Mouse (Mus musculus) left cerebral cortex, postnatal 25 days (tissue): ENCODE results near the gene Dqx1. TPM values are rescaled to one million over a fixed set of nuclear protein-coding genes. Genes with fewer than 3 reads are reported as not detected.

Experiments used
- DNase-seq, 2 experiments: peaks; one replicate each; pipeline ENCODE4 v3.0.0; 2022; ENCODE audit warnings: low spot score in 2 of 2, mixed read lengths in 1 of 2
- intact Hi-C: fragments of 180-260 bp; cut with DNase I; formaldehyde crosslinking; loops from one replicate; pipeline ENCODE4 v1.15.1; 2025
- total RNA-seq, 2 experiments: library from RNA; stranded (reverse); gene quantifications; 2 replicates each; pipeline ENCODE4 v1.2.3; 2021

Gene Dqx1
- total RNA-seq, 2 experiments from 2014 or later, result 0.25 to 0.99 TPM

DNA sequence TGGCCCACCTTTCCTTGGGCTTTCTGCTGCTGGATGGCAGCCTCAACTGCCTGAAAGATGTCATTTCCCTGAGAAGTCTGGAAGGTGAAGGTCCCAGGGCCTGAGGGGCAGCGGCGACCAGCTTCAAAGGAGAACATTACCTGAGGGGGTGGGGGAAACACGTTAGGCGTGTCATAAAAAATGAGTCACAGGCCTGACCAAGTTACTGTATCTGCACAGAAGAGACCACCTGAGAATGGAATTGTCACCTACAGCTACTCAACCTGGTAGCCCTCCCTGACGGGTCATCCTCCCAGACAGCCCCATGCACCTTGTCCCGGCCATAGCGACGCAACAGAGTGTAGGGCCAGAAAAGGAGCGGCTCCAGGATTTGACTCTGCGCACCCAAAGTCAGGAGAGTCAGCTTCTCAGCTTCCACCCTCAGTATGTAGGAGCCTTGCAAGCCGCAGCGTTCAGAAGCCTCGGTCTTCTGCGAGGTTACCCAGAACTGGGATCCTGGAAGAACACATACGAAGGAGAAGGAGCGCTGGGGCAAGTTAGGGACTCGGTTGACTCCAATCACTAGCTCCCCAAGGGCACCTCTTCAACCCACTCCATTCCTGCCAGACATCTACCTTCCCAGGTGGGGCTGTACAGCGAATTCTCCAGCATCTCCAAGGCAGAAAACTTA lies 25.6 kb upstream of the Dqx1 start:
- no peak for DNase-seq
- intact Hi-C loops, result no loop called here

DNA sequence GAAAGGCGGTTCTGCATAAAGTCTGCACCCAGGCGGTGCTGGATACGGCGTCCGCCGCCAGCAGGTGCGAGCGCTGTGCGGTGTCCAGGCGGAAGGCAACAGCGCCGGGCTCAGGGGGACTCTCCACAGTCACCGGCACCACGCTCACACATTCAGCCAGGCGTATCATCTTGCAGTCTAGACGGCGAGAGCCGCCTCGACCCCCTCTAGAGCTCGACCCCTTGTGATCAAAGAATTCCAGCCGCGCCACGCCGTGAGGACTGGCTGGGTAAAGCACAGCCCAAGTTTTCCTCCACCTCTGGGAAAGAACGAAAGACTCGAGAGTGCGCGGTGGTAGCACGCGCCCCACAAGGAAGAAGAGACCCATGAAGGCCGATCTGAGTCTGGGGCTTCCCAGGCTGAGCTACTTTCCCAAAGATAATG lies 24.9 kb upstream of the Dqx1 start:
- intact Hi-C loops, result no loop called here
- DNase-seq, result peak in 1 of 2 experiments; percentile 36

- intact Hi-C loops, result no loop called here
- no peak for DNase-seq
Observed at GRCm38 (mm10) chr6:83033249-83034185, 24.1 kb upstream of the Dqx1 start, which contains the start of the genes Dok1 and Loxl3. Gene Dok1 (minus strand): TSS chr6:83033471. Gene Loxl3 (plus strand): TSS chr6:83034173.

DNA sequence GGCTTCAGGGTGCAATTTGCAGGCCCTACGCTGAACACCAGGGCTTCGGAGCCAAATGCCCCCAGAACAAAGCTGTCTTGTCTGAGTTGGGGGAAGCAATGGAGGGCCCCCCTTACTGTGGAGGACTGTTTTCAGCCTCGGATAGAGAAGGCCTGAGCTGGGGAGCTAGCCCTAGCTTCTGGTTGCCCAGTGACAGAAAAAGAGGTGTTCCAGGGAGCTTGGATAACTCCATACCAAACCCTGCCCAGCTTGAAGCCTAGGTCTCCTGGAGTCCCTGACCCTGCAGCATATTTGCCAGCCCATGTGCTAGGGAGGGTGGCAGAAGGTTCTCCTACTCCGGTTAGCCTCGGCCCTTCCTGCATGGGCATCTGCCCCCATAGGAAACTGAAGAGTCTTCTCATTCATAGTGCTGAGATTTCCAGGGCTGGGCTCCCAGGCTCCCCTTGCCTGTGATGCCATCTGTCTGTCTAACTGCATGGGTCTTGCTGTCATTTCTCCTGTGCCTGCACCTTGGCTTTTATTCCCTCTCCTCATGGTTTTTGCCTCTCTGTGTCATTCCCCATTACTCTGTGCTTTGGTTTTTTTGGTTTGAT lies 23.1 kb upstream of the Dqx1 start:
- intact Hi-C loops, result no loop called here

GRCm38 (mm10) chr6:83037188-83037587 lies 20.5 kb upstream of the Dqx1 start:
- DNase-seq, result no peak
- intact Hi-C loops, result no loop called here

More for the DNA sequence above, 23.1 kb upstream of the Dqx1 start:
- DNase-seq, result no peak

GRCm38 (mm10) chr6:83038496-83039012 lies 19.1 kb upstream of the Dqx1 start:
- intact Hi-C loops, result no loop called here
- peak; percentile 83 to 86 for DNase-seq

DNA sequence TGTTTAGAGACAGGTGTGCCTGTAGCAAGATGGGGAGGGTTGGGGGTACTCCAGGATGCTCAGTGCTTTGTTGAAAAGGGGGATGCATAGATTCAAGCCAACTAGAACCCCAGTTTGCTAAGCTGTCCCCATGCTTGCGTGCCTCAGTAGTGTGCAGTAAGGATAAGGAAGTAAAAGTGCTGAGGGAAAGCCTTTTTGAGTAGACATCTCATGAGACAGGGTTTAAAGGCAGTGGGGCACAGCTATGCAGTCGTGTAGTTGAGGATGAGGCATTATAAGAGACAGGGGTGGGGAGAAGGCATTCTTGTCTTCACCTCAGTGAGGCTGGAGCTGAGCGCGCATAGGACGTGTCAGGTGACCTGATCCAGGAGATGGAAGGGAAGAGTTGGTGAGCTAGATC lies 17.0 kb upstream of the Dqx1 start:
- intact Hi-C loops, result no loop called here
- DNase-seq, result no peak

- intact Hi-C loops, result no loop called here
- no peak for DNase-seq
Observed at GRCm38 (mm10) chr6:83043561-83043960, 14.1 kb upstream of the Dqx1 start.

- DNase-seq, result no peak
- intact Hi-C loops, result no loop called here
Observed at GRCm38 (mm10) chr6:83043993-83044392, 13.7 kb upstream of the Dqx1 start.

DNA sequence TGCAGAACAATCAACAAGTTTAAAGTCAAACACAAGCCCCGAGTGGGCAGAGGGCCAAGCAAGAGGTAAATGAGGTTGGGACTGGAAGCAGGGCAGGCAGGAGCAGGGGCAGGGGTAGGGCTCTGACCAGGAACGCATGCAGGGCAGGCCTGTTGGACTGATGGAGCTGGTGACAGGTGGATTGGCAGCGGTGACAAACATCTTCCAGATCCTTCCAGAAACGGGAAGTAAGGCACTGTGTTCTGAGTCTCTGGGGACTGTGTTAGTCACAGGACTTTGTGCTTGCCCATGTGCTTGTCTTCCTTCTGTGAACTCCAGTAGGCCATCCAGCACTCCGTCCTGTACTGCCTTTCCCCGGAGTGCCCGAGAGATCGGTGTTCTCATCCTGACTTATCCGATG lies 12.9 kb upstream of the Dqx1 start:
- no peak for DNase-seq
- intact Hi-C loops, result no loop called here

GRCm38 (mm10) chr6:83049367-83049766 lies 8.3 kb upstream of the Dqx1 start:
- no peak for DNase-seq

GRCm38 (mm10) chr6:83053136-83053960 lies 4.3 kb upstream of the Dqx1 start:
- intact Hi-C loops, result no loop called here
- peak; percentile 40 to 49 for DNase-seq

More at GRCm38 (mm10) chr6:83049367-83049766, 8.3 kb upstream of the Dqx1 start:
- intact Hi-C loops, result no loop called here

DNA sequence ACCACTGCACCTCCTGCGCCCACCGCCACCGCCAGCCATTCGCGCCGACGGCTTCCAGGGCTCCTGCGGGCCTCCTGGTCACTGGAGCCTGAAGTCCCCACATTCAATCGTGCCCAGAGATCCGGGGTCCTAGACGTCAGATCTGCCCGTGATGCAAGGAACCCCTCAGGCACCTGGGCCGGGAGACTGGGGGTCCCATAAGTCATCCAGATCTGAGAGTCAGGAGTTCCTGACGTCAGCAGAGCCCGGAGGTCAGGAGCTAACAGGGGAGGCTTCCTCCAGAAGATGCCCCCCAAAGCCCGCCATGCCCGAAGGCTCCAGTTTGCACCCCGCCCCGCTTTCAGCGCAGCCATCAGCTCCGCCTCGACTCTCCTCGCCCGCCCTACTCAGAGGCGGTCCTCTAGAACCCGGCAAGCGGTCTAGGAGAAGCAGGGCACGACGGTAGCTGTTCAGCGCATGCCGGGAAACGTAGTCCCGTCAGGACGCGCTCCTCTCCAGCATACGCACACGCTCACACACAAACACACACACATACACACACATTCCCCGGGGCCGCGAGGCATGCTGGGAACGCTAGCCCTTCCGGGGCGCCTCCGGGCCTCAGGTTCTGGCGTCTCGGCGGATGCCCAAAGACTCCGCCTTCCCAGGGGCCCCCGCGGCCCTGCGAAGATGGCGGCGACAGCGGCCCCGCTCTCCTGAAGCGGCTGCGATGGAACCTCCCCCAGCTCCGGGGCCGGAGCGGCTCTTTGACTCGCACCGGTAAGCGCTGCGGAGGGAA lies 3.4 kb upstream of the Dqx1 start, which contains the start of gene Aup1:
Gene Aup1 (plus strand): TSS at position 448 of the 778 bp plus-strand sequence.
- peak; percentile 99 for DNase-seq
- intact Hi-C loops, result loop anchor here (1.0 kb wide), 3 partner anchors 24 to 57 kb away; no protein-coding TSS in a partner anchor

DNA sequence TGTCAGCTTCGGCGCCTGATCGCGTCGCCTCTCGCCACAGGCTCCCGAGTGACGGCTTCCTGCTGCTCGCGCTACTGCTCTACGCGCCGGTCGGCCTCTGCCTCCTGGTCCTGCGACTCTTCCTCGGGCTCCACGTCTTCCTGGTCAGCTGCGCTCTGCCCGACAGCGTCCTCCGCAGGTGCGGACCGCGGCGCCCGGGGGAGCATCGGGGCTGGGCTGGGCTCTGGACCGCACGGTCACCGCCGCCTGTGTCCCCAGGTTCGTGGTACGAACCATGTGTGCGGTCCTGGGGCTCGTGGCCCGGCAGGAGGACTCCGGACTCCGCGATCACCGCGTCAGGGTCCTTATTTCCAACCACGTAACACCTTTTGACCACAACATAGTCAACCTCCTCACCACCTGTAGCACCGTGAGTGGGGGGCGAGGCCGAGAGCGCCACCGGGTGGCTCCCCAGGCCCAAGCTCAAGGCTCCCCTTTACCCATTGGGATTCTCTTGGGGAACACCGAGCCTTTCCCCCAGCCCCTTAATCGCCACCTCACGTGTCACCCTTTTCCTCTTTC lies 2.7 kb upstream of the Dqx1 start, which contains the start of gene Htra2:
Gene Htra2 (minus strand): TSS at position 403 of the 561 bp plus-strand sequence.
- intact Hi-C loops, result loop anchor here (1.0 kb wide), 3 partner anchors 23 to 58 kb away; no protein-coding TSS in a partner anchor
- no peak for DNase-seq

- intact Hi-C loops, result no loop called here
- DNase-seq, result no peak
Observed at GRCm38 (mm10) chr6:83058725-83059124, 1.1 kb downstream of the Dqx1 start.

DNA sequence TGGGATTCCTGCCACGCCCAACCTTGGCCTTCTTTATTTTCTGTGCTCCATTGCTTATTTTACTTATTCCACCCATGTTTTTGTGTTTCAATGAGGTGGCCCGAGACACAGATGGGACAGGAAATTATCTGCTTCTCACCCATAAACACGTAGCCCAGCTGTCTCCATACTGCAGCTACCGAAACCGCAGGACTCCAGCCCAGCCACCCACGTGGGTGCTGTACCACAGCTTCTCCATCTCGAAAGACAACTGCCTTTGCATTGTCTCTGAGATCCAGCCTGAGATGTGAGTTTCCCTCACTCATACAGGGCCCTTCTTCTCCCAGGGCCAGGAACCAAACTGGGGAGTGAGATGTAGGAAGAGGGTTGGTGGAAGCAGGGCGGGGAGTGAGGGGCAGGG lies 8.4 kb downstream of the Dqx1 start:
- intact Hi-C loops, result no loop called here

DNA sequence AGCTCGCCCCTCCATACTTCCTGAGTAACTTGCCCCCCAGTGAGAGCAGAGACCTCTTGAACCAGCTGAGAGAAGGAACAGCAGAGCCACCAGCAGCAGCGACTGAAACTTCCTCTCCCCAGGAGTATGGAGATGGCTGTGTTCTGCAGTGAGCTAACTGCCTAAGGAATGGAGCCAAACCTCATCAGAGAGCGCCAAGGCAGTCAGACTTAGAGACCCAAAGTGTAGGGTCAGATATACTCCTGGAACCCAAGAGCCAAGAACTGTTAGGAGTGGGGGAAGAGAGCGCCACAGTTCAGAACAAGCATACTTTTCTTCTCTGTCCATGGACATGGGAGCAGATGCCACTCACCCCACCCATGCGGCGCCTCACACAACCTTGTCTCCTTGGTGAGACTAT lies 8.8 kb downstream of the Dqx1 start:
- intact Hi-C loops, result no loop called here

More for the DNA sequence above, 8.4 kb downstream of the Dqx1 start:
- no peak for DNase-seq

DNA sequence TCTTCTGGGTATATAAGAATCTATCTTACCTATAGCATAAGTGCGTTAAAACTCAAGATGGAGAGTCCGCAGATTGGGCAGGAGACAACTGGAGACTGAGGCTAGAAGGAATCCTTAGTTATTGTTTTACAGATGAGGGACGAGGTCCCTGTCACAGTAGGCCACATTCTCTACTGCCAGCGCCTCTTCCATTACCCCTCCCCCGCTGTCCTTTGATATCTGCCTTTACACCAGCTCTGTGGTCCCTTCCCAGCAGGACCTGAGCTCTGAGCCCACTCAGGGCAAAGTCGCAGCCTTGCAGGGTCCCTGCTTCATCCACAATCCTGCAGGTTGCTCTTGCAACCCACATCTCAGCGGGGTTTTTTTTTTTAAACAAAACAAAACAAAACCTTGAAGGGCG lies 10.6 kb downstream of the Dqx1 start:
- intact Hi-C loops, result no loop called here
- no peak for DNase-seq

More for the DNA sequence above, 8.8 kb downstream of the Dqx1 start:
- DNase-seq, result no peak
